Mouse (Mus musculus) CH12.LX (cell line): Measurements from ENCODE around the gene Cfap61. TPM values are rescaled to one million over a fixed set of nuclear protein-coding genes. Genes with fewer than 3 reads are reported as not detected.

Source experiments
- DNase-seq: peaks from one replicate; pipeline ENCODE4 v3.0.0-alpha.2; 2013; ENCODE audit errors: extremely low read depth
- H3K27ac ChIP-seq: 2 replicates; pipeline ENCODE4 v1.5.1; 2012; ENCODE audit warnings: low read depth, mild to moderate bottlenecking, control low read depth, moderate library complexity; ENCODE audit not compliant: insufficient read depth
- H3K27me3 ChIP-seq: replicated peaks from 2 replicates; pipeline ENCODE3; 2012; ENCODE audit warnings: inconsistent platforms
- H3K36me3 ChIP-seq, 2 experiments: replicated peaks in 1 of 2; 2 replicates each; pipeline versions ENCODE3 to v1.6.1; 2012; ENCODE audit warnings: inconsistent platforms in 1 of 2, low read length in 1 of 2, mild to moderate bottlenecking in 1 of 2, mixed read lengths in 1 of 2, moderate library complexity in 1 of 2; ENCODE audit not compliant: control insufficient read depth in 1 of 2, insufficient read depth in 1 of 2
- H3K4me1 ChIP-seq, 2 experiments: 2 replicates each; pipeline ENCODE4 v1.6.1; 2012; ENCODE audit warnings: inconsistent platforms in 1 of 2, moderate library complexity in 1 of 2; ENCODE audit not compliant: insufficient read depth in 2 of 2, control insufficient read depth in 1 of 2
- H3K4me2 ChIP-seq: 2 replicates; pipeline ENCODE4 v1.6.1; 2012; ENCODE audit warnings: low read depth, mild to moderate bottlenecking, control low read depth; ENCODE audit not compliant: poor library complexity, insufficient read depth, severe bottlenecking
- H3K4me3 ChIP-seq, 3 experiments: fragments of 150-350 bp in 1 of 3; sonication (generic) in 1 of 3; replicated peaks in 1 of 3; 2 replicates each; pipeline versions ENCODE3 to v1.5.1; 2011 to 2012; ENCODE audit warnings: low read depth in 2 of 3, low read length in 2 of 3, mild to moderate bottlenecking in 2 of 3, moderate library complexity in 2 of 3, control low read depth in 1 of 3, improper control_type of control experiment in 1 of 3, inconsistent platforms in 1 of 3, mixed read lengths in 1 of 3; ENCODE audit not compliant: poor library complexity in 1 of 3
- H3K79me2 ChIP-seq: replicated peaks from 2 replicates; pipeline ENCODE4 v1.6.1; 2012; ENCODE audit warnings: mild to moderate bottlenecking, moderate library complexity; ENCODE audit not compliant: control insufficient read depth, poor library complexity, insufficient read depth, severe bottlenecking; ENCODE audit errors: extremely low read depth
- H3K9ac ChIP-seq: 2 replicates; pipeline ENCODE4 v1.6.1; 2012; ENCODE audit warnings: low read depth, mild to moderate bottlenecking, control low read depth, moderate library complexity; ENCODE audit not compliant: insufficient read depth
- H3K9me3 ChIP-seq: replicated peaks from 2 replicates; pipeline ENCODE3; 2012; ENCODE audit warnings: low read length, inconsistent platforms, mixed read lengths
- BHLHE40 ChIP-seq: IDR thresholded peaks from 2 replicates; pipeline ENCODE4 v1.6.1; 2011; ENCODE audit warnings: mild to moderate bottlenecking, low read depth, low read length, improper control_type of control experiment
- ETS1 ChIP-seq: conservative IDR thresholded peaks from 2 replicates; pipeline ENCODE4 v1.6.1; 2012; ENCODE audit warnings: low read depth, mild to moderate bottlenecking, inconsistent platforms, low read length, improper control_type of control experiment, moderate library complexity
- GABPA ChIP-seq: IDR thresholded peaks from 2 replicates; pipeline ENCODE4 v1.6.1; 2012; ENCODE audit warnings: low read depth, low read length, improper control_type of control experiment, inconsistent platforms; ENCODE audit not compliant: insufficient replicate concordance
- IRF4 ChIP-seq: IDR thresholded peaks from 2 replicates; pipeline ENCODE4 v1.6.1; 2014; ENCODE audit warnings: low read depth, mild to moderate bottlenecking, inconsistent platforms, low read length, improper control_type of control experiment
- JUND ChIP-seq: conservative IDR thresholded peaks from 2 replicates; pipeline ENCODE4 v1.6.1; 2011; ENCODE audit warnings: low read depth, low read length, improper control_type of control experiment
- MAFK ChIP-seq: IDR thresholded peaks from 2 replicates; pipeline ENCODE4 v1.6.1; 2011; ENCODE audit warnings: low read length, improper control_type of control experiment; ENCODE audit not compliant: insufficient replicate concordance
- MAX ChIP-seq: IDR thresholded peaks from 2 replicates; pipeline ENCODE4 v1.6.1; 2011; ENCODE audit warnings: low read length, improper control_type of control experiment
- MAZ ChIP-seq: IDR thresholded peaks from 2 replicates; pipeline ENCODE4 v1.6.1; 2012; ENCODE audit warnings: low read depth, mild to moderate bottlenecking, inconsistent platforms, low read length, improper control_type of control experiment, moderate library complexity
- MXI1 ChIP-seq: IDR thresholded peaks from 2 replicates; pipeline ENCODE4 v1.6.1; 2011; ENCODE audit warnings: mild to moderate bottlenecking, low read depth, low read length, improper control_type of control experiment
- MYC ChIP-seq: IDR thresholded peaks from 2 replicates; pipeline ENCODE4 v1.6.1; 2011; ENCODE audit warnings: low read depth, mild to moderate bottlenecking, improper control_type of control experiment, low read length
- NELFE ChIP-seq: IDR thresholded peaks from 2 replicates; pipeline ENCODE4 v1.6.1; 2011; ENCODE audit warnings: low read depth, low read length, improper control_type of control experiment
- PAX5 ChIP-seq: IDR thresholded peaks from 2 replicates; pipeline ENCODE4 v1.6.1; 2012; ENCODE audit warnings: low read length, inconsistent platforms, mixed read lengths
- POLR2A ChIP-seq: IDR thresholded peaks from 2 replicates; pipeline ENCODE4 v1.6.1; 2011; ENCODE audit warnings: low read depth, mild to moderate bottlenecking, improper control_type of control experiment, low read length
- RAD21 ChIP-seq: IDR thresholded peaks from 2 replicates; pipeline ENCODE4 v1.6.1; 2011; ENCODE audit warnings: low read depth, mild to moderate bottlenecking, low read length, improper control_type of control experiment, moderate library complexity
- TCF12 ChIP-seq: IDR thresholded peaks from 2 replicates; pipeline ENCODE4 v1.6.1; 2014; ENCODE audit warnings: low read depth, mild to moderate bottlenecking, inconsistent platforms, low read length, improper control_type of control experiment
- UBTF ChIP-seq: IDR thresholded peaks from 2 replicates; pipeline ENCODE4 v1.6.1; 2012; ENCODE audit warnings: low read depth, mild to moderate bottlenecking, inconsistent platforms, low read length, improper control_type of control experiment, moderate library complexity
- USF2 ChIP-seq: conservative IDR thresholded peaks from 2 replicates; pipeline ENCODE4 v1.6.1; 2011; ENCODE audit warnings: low read depth, low read length, improper control_type of control experiment
- ZC3H11A ChIP-seq: IDR thresholded peaks from 2 replicates; pipeline ENCODE4 v1.6.1; 2012; ENCODE audit warnings: low read depth, mild to moderate bottlenecking, inconsistent platforms, low read length, improper control_type of control experiment
- ZNF384 ChIP-seq: IDR thresholded peaks from 2 replicates; pipeline ENCODE4 v1.6.1; 2012; ENCODE audit warnings: low read depth, low read length, improper control_type of control experiment, inconsistent platforms
- dilution Hi-C: fragments of 300-500 bp; cut with MboI; formaldehyde crosslinking; loops from 2 replicates; pipeline ENCODE4 v1.14.3; 2020; ENCODE audit warnings: low sequenced_read_pairs; ENCODE audit not compliant: extremely low pct_unique_long_range_greater_than_20kb, extremely low pct_ligation_motif_present
- in situ Hi-C: fragments of 300-500 bp; cut with MboI; formaldehyde crosslinking; loops from 3 replicates; pipeline ENCODE4 v1.14.3; 2019; ENCODE audit warnings: low sequenced_read_pairs, low pct_ligation_motif_present, low pct_unique_long_range_greater_than_20kb, mixed read lengths
- polyA plus RNA-seq: library from polyadenylated mRNA; unstranded; fragments of >175 nt; gene quantifications from 2 replicates; pipeline ENCODE4 v1.2.1, GENCODE M21; 2012; ENCODE audit warnings: low read depth; ENCODE audit not compliant: insufficient read length
- total RNA-seq, 2 experiments: library from RNA; depleted of rRNA; stranded (reverse); fragments of 300-350 nt in 1 of 2; fragments of >200 nt in 1 of 2; gene quantifications; 2 replicates each; pipeline ENCODE4 v1.2.3; 2012 to 2014

The Cfap61 gene
- total and polyA plus RNA-seq, 3 experiments: 0.34 TPM; not detected in 2

- no peaks in the 10 kb centered on the region for H3K9me3 ChIP-seq
- in situ Hi-C loops (no loop called here), dilution Hi-C loops (no loop called here)
- H3K4me1 ChIP-seq: no peaks in the 10 kb centered on the region
- DNase-seq: no peak
- TF ChIP-seq USF2 (no peak), MAFK (no peak), MAX (no peak), GABPA (no peak), JUND (no peak), IRF4 (no peak), TCF12 (no peak), MYC (no peak), UBTF (no peak), MAZ (no peak), ETS1 (no peak), MXI1 (no peak), ZC3H11A (no peak), POLR2A (no peak), ZNF384 (no peak), RAD21 (no peak)
- H3K27ac ChIP-seq: no peak overlapping the region
- no peak overlapping the region for H3K4me2 ChIP-seq
- H3K36me3 ChIP-seq: no peaks in the 10 kb centered on the region
- no peaks in the 10 kb centered on the region for H3K79me2 ChIP-seq
- no peak overlapping the region for H3K4me3 ChIP-seq
- H3K27me3 ChIP-seq: no peaks in the 10 kb centered on the region
- H3K9ac ChIP-seq: no peak overlapping the region
Observed at GRCm38 (mm10) chr2:145979616-145980015, 45.0 kb downstream of the Cfap61 start.

DNA sequence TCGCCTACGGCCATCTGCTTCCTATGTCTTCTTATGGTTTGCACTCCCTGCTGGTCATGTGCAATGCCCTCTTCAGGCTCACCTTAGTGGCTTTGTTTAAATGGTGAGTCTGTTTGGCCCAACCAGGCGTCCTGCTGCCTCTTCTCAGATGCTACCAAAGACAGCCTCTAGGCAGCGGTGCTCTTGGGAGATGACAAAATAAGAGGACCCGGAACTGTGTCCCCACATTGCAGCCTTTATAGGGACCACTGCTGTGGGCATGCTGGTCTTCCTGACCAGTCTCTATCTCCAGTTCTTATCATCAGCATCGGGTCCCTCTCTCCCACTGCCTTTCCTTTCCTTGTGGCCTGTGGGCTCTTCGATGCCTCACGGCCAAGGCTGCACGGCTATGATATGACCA, 46.3 kb downstream of the Cfap61 start:
- no peaks in the 10 kb centered on the region for H3K36me3 ChIP-seq
- H3K27me3 ChIP-seq: no peaks in the 10 kb centered on the region
- TF ChIP-seq PAX5 (no peak), IRF4 (no peak), ZNF384 (no peak), NELFE (no peak), BHLHE40 (no peak)
- H3K79me2 ChIP-seq: no peaks in the 10 kb centered on the region
- in situ Hi-C loops: no loop called here
- dilution Hi-C loops: no loop called here
- no peak overlapping the region for H3K27ac ChIP-seq
- no peaks in the 10 kb centered on the region for H3K4me1 ChIP-seq
- H3K9ac ChIP-seq: no peak overlapping the region
- DNase-seq: no peak
- H3K4me3 ChIP-seq: no peak overlapping the region
- no peaks in the 10 kb centered on the region for H3K9me3 ChIP-seq
- H3K4me2 ChIP-seq: no peak overlapping the region
